Mouse (Mus musculus) liver, adult 2 months (tissue): ENCODE results near the gene Zfp423. TPM values are rescaled to one million over a fixed set of nuclear protein-coding genes. Genes with fewer than 3 reads are reported as not detected.

Experiments
- DNase-seq: peaks from one replicate; pipeline ENCODE4 v3.0.0-alpha.2; 2011; ENCODE audit warnings: low read depth, low spot score; ENCODE audit errors: extremely low read depth
- H3K27ac ChIP-seq: fragments of 200-500 bp; replicated peaks from 2 replicates; pipeline ENCODE4 v1.5.1; 2012; ENCODE audit warnings: low read depth, mild to moderate bottlenecking, control low read depth, inconsistent platforms, low read length; ENCODE audit not compliant: insufficient read depth
- H3K27me3 ChIP-seq: fragments of 200-500 bp; 2 replicates; pipeline ENCODE4 v1.6.1; 2012; ENCODE audit warnings: mild to moderate bottlenecking, moderate library complexity, low read length, inconsistent platforms; ENCODE audit not compliant: control insufficient read depth, insufficient read depth
- H3K36me3 ChIP-seq: fragments of 200-500 bp; 2 replicates; pipeline ENCODE4 v1.6.1; 2012; ENCODE audit warnings: low read length, inconsistent platforms; ENCODE audit not compliant: control insufficient read depth, insufficient read depth
- H3K4me1 ChIP-seq: fragments of 200-500 bp; 2 replicates; pipeline ENCODE4 v1.6.1; 2011; ENCODE audit warnings: low read length; ENCODE audit not compliant: control insufficient read depth, insufficient read depth
- H3K4me3 ChIP-seq: fragments of 200-500 bp; 2 replicates; pipeline ENCODE4 v1.5.1; 2011; ENCODE audit warnings: low read depth, mild to moderate bottlenecking, control low read depth, low read length, moderate library complexity; ENCODE audit not compliant: insufficient read depth
- H3K79me2 ChIP-seq: fragments of 200-500 bp; 2 replicates; pipeline ENCODE4 v1.6.1; 2012; ENCODE audit warnings: inconsistent platforms, mild to moderate bottlenecking, low read length, moderate library complexity; ENCODE audit not compliant: control insufficient read depth, insufficient read depth
- H3K9ac ChIP-seq: fragments of 200-500 bp; 2 replicates; pipeline ENCODE4 v1.6.1; 2012; ENCODE audit warnings: low read depth, mild to moderate bottlenecking, control low read depth, inconsistent platforms, low read length
- CTCF ChIP-seq: fragments of 200-500 bp; IDR thresholded peaks from 2 replicates; pipeline ENCODE4 v1.5.1; 2011; ENCODE audit warnings: low read depth, low read length, control low read depth
- POLR2A ChIP-seq: fragments of 200-500 bp; IDR thresholded peaks from 2 replicates; pipeline ENCODE4 v1.6.1; 2011; ENCODE audit warnings: low read length, control low read depth; ENCODE audit not compliant: insufficient read depth; ENCODE audit errors: extremely low read depth
- WGBS: fragments of 180-500 bp; shearing (Covaris S2); methylation state at CpG from one replicate; pipeline ENCODE4 v1.1.7; 2018; 5-methylcytosine and 5-hydroxymethylcytosine counted together
- polyA plus RNA-seq: library from polyadenylated mRNA; depleted of rRNA; stranded (reverse); fragments of >200 nt; gene quantifications from 2 replicates; pipeline ENCODE4 v1.2.3, GENCODE M21; 2012
- total RNA-seq: library from RNA; depleted of rRNA; stranded (reverse); fragments of >200 nt; gene quantifications from 2 replicates; pipeline ENCODE4 v1.2.3, GENCODE M21; 2014

The Zfp423 gene
- total and polyA plus RNA-seq, 2 experiments: 0.18 to 0.31 TPM

DNA sequence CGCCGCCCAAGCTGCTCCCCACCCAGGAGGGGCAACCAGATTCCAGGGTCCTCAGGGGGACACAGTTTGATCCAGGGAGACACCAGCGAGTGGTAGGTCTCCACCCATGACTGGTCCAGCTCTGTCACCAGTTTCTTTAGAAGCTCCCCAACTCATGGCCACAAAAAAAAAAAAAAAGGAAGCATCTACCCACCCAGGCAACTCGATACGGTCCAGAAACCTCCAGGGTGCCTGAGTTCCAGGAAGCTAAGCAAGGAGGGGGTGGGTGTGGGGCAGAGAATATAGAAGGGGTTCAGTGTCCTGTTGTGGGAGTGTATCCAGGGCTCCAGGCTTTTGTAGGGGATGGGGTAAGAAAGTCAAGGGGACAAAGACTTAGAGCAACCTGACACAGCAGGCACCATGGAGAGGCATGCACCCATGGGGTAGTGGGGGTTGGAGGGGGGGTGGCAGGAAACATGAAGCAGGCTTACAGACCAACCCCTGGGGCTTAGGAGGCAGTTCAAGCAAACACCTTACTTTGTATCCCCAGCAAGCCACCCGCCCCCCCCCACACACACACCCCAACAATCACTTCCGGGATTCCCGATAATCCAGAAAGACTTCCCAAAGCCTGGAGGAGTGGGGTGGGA, 20.0 kb downstream of the Zfp423 start:
- H3K79me2 ChIP-seq: no peaks in the 10 kb centered on the region
- no peak overlapping the region for H3K4me3 ChIP-seq
- 47% methylated on average over 8 of the region's 8 CpGs for WGBS
- H3K4me1 ChIP-seq: no peaks in the 10 kb centered on the region
- H3K9ac ChIP-seq: no peak overlapping the region
- no peak for TF ChIP-seq POLR2A
- TF ChIP-seq CTCF: no peak
- no peak for DNase-seq
- no peaks in the 10 kb centered on the region for H3K36me3 ChIP-seq
- 0 out of 2 replicates have a peak, but pooled peaks cover 3% of the 10 kb centered on the region for H3K27me3 ChIP-seq
- no peak overlapping the region for H3K27ac ChIP-seq

- DNase-seq: no peak
- WGBS: 19% methylated on average over 20 of the region's 20 CpGs
Observed at GRCm38 (mm10) chr8:87938351-87939232, 20.8 kb downstream of the Zfp423 start.

GRCm38 (mm10) chr8:87937211-87937610, 22.2 kb downstream of the Zfp423 start:
- no peaks in the 10 kb centered on the region for H3K27me3 ChIP-seq
- no peaks in the 10 kb centered on the region for H3K4me1 ChIP-seq
- no peaks in the 10 kb centered on the region for H3K79me2 ChIP-seq
- no peak overlapping the region for H3K27ac ChIP-seq
- no peak for TF ChIP-seq CTCF
- no peak for TF ChIP-seq POLR2A
- 86% methylated on average over 3 of the region's 3 CpGs for WGBS
- H3K4me3 ChIP-seq: no peak overlapping the region
- no peaks in the 10 kb centered on the region for H3K36me3 ChIP-seq
- no peak overlapping the region for H3K9ac ChIP-seq
- DNase-seq: no peak

More at GRCm38 (mm10) chr8:87938351-87939232, 20.8 kb downstream of the Zfp423 start:
- Histone ChIP-seq H3K36me3 (no peaks in the 10 kb centered on the region), H3K4me1 (no peaks in the 10 kb centered on the region), H3K79me2 (no peaks in the 10 kb centered on the region), H3K9ac (no peak overlapping the region), H3K27ac (no peak overlapping the region), H3K4me3 (no peak overlapping the region), H3K27me3 (0 out of 2 replicates have a peak, but pooled peaks cover 2% of the 10 kb centered on the region)
- TF ChIP-seq CTCF: no peak
- no peak for TF ChIP-seq POLR2A

- Histone ChIP-seq H3K27ac (no peak overlapping the region), H3K79me2 (no peaks in the 10 kb centered on the region), H3K9ac (no peak overlapping the region), H3K27me3 (no peaks in the 10 kb centered on the region), H3K4me3 (no peak overlapping the region), H3K4me1 (no peaks in the 10 kb centered on the region), H3K36me3 (no peaks in the 10 kb centered on the region)
- no peak for DNase-seq
- TF ChIP-seq POLR2A (no peak), CTCF (no peak)
- WGBS: 86% methylated on average over 6 of the region's 6 CpGs
Observed at GRCm38 (mm10) chr8:87935088-87935680, 24.2 kb downstream of the Zfp423 start.

- Histone ChIP-seq H3K9ac (no peak overlapping the region), H3K4me3 (no peak overlapping the region), H3K27me3 (no peaks in the 10 kb centered on the region), H3K36me3 (no peaks in the 10 kb centered on the region), H3K4me1 (no peaks in the 10 kb centered on the region), H3K27ac (no peak overlapping the region), H3K79me2 (no peaks in the 10 kb centered on the region)
- no peak for TF ChIP-seq POLR2A
- TF ChIP-seq CTCF: no peak
- DNase-seq: no peak
- WGBS: 79% methylated on average over 13 of the region's 13 CpGs
Observed at GRCm38 (mm10) chr8:87934175-87934574, 25.2 kb downstream of the Zfp423 start.
